Mouse (Mus musculus): Measurements from ENCODE around the gene Tmem147. TPM values are rescaled to one million over a fixed set of nuclear protein-coding genes. Genes with fewer than 3 reads are reported as not detected.

The Tmem147 gene
- polyA plus RNA-seq (2012) = 48.5 and 64.1 TPM in 2 replicates

DNA sequence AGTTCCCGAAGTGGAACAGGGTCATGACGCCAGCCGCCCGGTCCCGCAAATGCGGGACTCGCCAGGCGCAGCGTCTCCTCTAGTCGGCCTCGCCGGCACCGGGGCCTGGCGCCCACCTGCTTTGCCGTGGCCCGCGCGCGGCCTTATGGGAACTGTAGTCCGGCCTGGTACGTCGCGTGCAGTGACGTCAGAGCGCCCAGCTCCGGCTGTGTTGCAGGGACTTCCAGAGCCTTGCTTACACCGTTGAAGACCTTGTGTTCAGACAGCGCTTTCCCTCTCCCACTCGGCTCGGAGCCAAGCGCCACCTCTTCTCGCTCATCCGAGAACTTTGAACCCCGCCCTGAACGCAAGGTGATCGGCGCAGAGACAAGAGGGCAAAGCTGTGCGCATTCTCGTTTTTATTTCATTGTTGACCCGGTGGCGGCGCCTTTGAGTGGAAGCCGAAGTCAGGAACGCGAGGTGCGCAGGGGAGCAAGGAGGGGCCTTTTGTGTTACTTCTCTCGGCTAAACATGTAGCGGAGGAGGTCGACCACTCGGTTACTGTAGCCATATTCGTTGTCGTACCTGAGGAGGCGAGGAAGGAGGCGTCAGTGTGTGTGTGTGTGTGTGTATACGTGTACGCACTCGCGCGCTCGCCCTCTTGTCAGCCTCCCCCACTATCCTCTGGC lies at the start of gene Tmem147:
Gene Tmem147, minus strand, starts transcription at position 145 of the 668 bp plus-strand sequence.

DNA sequence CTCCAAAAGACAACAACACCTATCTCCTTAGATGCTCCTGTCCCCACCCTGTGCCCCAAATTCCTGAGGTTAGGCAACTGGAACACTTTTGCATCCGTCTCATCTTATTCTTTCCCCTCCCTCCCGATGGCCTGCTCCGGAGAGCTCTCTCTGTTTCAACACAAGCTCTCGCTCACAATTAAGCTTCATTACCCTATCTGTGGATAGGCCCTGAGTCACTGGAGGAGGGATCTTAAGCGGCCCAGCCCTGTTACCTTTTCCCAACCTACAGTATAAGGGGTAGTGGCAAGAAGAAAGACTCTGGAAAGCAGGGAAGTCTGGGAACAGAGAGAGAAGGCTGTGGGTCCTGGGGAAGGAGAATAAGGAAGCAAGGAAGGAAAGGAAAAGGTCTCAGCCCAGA lies 34.1 kb upstream of the Tmem147 start, which contains the start of gene Dmkn:
Gene Dmkn, plus strand, starts transcription at position 301 of the 400 bp plus-strand sequence.

DNA sequence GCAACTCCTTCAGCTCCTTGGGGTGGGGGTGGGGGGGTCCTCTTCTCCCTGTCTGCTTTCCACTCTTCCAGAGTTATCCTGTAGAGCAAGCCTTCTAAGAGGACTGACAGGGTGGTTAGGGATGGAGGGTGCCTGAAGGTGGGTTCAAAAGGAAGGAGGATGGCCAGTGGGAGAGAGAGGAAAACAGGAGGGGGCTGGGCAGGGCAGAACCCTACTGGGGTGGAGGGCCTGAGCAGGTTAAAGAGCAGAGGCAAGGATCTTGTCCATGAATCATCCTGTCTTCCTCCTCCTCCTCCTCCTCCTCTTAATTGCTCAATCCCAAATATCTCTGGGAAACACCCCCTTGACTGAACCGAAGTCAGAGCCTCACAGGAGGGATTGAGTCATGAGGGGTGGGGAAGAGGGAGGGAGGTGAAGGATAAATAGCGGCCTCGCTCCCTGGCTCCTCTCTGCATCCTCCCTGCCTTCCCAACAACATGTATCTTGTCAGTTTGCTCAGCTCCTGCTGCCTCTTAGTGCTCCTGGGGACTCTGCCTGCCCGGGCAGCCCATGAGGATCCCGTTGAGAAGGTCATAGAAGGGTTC lies 21.8 kb upstream of the Tmem147 start, which contains the start of gene Sbsn:
Gene Sbsn, plus strand, starts transcription at position 386 of the 584 bp plus-strand sequence.

DNA sequence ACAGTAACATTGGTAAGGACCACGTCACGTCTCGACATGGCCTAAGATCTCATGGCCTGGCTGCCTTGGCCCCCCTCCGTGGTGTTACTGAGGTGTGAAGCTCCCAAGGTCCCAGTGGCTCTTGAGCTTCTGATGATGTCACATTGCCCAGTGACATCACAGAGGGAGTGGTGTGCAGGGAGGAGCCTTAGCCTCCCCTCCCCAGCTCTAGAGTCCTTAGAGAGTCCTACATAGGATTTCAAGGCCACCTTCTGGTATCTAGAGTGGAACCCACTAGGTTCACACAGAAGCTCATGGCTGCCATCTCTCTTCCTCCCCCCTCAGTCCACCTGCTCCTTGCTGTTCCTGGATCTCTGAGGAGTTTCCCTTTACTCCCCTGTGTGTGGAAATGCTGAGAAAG lies 14.3 kb upstream of the Tmem147 start, which contains the start of gene Gapdhs:
Gene Gapdhs, minus strand, starts transcription at position 65 of the 400 bp plus-strand sequence.

DNA sequence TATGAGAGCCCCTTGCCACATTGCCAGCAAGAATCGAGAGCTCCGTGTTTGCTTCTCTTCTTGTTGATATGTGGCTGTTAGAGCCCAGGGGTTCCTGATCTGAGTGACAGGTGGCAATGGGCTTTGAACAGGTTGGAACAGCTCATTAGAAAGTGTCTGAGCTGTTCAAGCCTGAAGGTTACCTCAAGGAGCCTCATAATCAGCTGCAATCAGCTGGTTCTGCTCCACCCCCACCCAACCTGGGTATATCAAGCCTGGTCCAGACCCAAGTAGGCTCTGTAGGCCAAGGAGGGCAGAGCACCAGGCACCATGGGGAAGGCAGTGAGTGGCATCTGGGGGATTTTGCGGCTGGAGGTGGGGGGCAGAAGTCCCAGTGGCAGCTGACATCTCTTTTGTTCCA lies 17.4 kb downstream of the Tmem147 start, which contains the start of gene Atp4a:
Gene Atp4a, plus strand, starts transcription at position 268 of the 400 bp plus-strand sequence.

DNA sequence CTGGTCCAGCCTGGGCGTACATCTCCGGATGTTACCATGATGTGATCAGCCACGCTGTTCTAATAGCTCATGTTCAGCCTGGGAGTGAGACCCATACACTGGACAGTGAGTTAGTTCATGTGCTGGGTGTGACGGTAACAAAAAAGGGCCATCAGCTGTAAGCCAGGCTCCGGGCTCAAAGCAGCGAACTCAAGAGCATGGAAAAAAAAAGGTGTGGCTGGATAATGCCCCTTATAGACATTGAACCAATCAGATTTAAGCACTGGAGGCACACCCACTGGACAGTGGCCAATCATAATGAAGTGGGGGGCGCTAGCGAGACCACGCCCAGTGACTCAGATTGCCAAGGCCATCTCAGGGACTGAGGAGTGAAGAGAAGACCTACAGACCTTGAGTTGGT lies 30.8 kb downstream of the Tmem147 start, which contains the start of gene 2200002J24Rik:
Gene 2200002J24Rik, plus strand, starts transcription at position 338 of the 400 bp plus-strand sequence.

Other genes starting within 250 kb of the Tmem147 start
- not detected in 2 replicates for gene Prodh2, start 235.9 kb downstream of the Tmem147 start, polyA plus RNA-seq (2012)
- gene Arhgap33, start 194.5 kb downstream of the Tmem147 start, polyA plus RNA-seq (2012) = 74.2 and 104 TPM in 2 replicates
- gene Hspb6, start 177.4 kb downstream of the Tmem147 start, polyA plus RNA-seq (2012) = 6.5 and 7.0 TPM in 2 replicates
- gene Proser3, start 177.2 kb downstream of the Tmem147 start, polyA plus RNA-seq (2012) = 20.5 and 24.2 TPM in 2 replicates
- gene Lin37, start 169.7 kb downstream of the Tmem147 start, polyA plus RNA-seq (2012) = 64.1 and 77.3 TPM in 2 replicates
- 86.2 and 92.8 TPM in 2 replicates for gene U2af1l4, start 166.2 kb downstream of the Tmem147 start, polyA plus RNA-seq (2012)
- 3.0 and 6.0 TPM in 2 replicates for gene Gm49396, start 166.2 kb downstream of the Tmem147 start, polyA plus RNA-seq (2012)
- gene Psenen, start 165.9 kb downstream of the Tmem147 start, polyA plus RNA-seq (2012) = 48.5 and 51.9 TPM in 2 replicates
- 8.8 and 9.3 TPM in 2 replicates for gene Igflr1, start 164.1 kb downstream of the Tmem147 start, polyA plus RNA-seq (2012)
- gene Kmt2b, start 140.8 kb downstream of the Tmem147 start, polyA plus RNA-seq (2012) = 80.2 and 109 TPM in 2 replicates
- gene Zbtb32, start 130.6 kb downstream of the Tmem147 start, polyA plus RNA-seq (2012) = 0.64 TPM in 1 of 2 replicates, not detected in the other
- 0.46 and 0.82 TPM in 2 replicates for gene Upk1a, start 116.7 kb downstream of the Tmem147 start, polyA plus RNA-seq (2012)
- gene Cox6b1, start 103.4 kb downstream of the Tmem147 start, polyA plus RNA-seq (2012) = 70.6 and 81.6 TPM in 2 replicates
- gene Etv2, start 93.7 kb downstream of the Tmem147 start, polyA plus RNA-seq (2012) = 0.23 and 0.25 TPM in 2 replicates
- 287 and 309 TPM in 2 replicates for gene Rbm42, start 79.2 kb downstream of the Tmem147 start, polyA plus RNA-seq (2012)
- 39.5 and 49.7 TPM in 2 replicates for gene Haus5, start 64.5 kb downstream of the Tmem147 start, polyA plus RNA-seq (2012)
- gene Pmis2, start 57.9 kb downstream of the Tmem147 start, polyA plus RNA-seq (2012) = not detected in 2 replicates
- not detected in 2 replicates for gene 2200002J24Rik, start 30.6 kb downstream of the Tmem147 start, polyA plus RNA-seq (2012)
- 0.93 and 1.6 TPM in 2 replicates for gene Atp4a, start 17.3 kb downstream of the Tmem147 start, polyA plus RNA-seq (2012)
- gene Gapdhs, start 14.1 kb upstream of the Tmem147 start, polyA plus RNA-seq (2012) = not detected in 2 replicates
- 1.7 and 3.2 TPM in 2 replicates for gene Sbsn, start 21.9 kb upstream of the Tmem147 start, polyA plus RNA-seq (2012)
- 2.0 and 6.7 TPM in 2 replicates for gene Dmkn, start 34.2 kb upstream of the Tmem147 start, polyA plus RNA-seq (2012)
- not detected in 2 replicates for gene Krtdap, start 58.4 kb upstream of the Tmem147 start, polyA plus RNA-seq (2012)
- gene Ffar2, start 94.2 kb upstream of the Tmem147 start, polyA plus RNA-seq (2012) = 11.4 and 19.2 TPM in 2 replicates
- gene Ffar3, start 126.6 kb upstream of the Tmem147 start, polyA plus RNA-seq (2012) = not detected in 2 replicates
- 0.10 and 0.13 TPM in 2 replicates for gene Ffar1, start 132.0 kb upstream of the Tmem147 start, polyA plus RNA-seq (2012)
- 5.0 and 5.4 TPM in 2 replicates for gene Cd22, start 150.8 kb upstream of the Tmem147 start, polyA plus RNA-seq (2012)
- gene Mag, start 185.3 kb upstream of the Tmem147 start, polyA plus RNA-seq (2012) = 0.37 and 0.72 TPM in 2 replicates
- not detected in 2 replicates for gene Hamp2, start 195.1 kb upstream of the Tmem147 start, polyA plus RNA-seq (2012)
- gene Hamp, start 214.5 kb upstream of the Tmem147 start, polyA plus RNA-seq (2012) = not detected in 2 replicates
- gene Usf2, start 227.3 kb upstream of the Tmem147 start, polyA plus RNA-seq (2012) = 169 and 182 TPM in 2 replicates
- gene Lsr, start 243.9 kb upstream of the Tmem147 start, polyA plus RNA-seq (2012) = 1.3 and 1.5 TPM in 2 replicates
- 0.08 TPM in 1 of 2 replicates, not detected in the other for gene Fam187b, start 244.2 kb upstream of the Tmem147 start, polyA plus RNA-seq (2012)

Measured in megakaryocyte-erythroid progenitor cell, adult 5 weeks (primary cell).